ENCODE assay signal across 9 mouse cellular contexts in the genomic region with DNA sequence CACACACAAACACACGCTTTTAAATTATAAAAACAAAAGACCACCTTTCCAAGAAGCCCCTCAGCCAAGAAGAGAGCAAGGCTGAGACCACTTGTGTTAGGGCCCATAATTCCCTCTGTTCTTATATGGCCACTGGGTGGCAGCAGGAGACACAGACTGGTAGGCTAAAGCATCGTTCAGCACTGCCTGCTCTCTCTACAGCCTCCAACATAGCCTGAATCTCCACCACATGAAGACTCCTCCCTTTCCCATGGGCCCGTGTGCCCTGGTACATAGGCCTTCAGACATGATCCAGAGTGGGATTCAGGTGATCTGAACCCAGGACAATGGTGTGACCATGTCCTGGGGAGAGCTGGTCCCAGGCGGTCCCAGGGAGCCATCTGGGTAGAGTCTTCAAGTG. TPM values are rescaled to one million over a fixed set of nuclear protein-coding genes. Genes with fewer than 3 reads are reported as not detected.
DNase-seq lines count a peak whose midpoint lies in the region; ATAC-seq and TF ChIP-seq lines count a peak whose summit lies in the region.
"Had no signal": no experiment of that assay in that cellular context is flagged by ENCODE, and none has a peak within 500 bp of the region (broad histone marks: within the 10 kb centered on the region; RNA-seq: fewer than 3 reads in every experiment).

No protein-coding gene starts in this region.

- H3K9ac ChIP-seq in forebrain, embryonic 14.5 days (ENCODE audit: low read length) = no peak overlapping the region
- H3K9ac ChIP-seq in hindbrain, embryonic 16.5 days (ENCODE audit: low read depth, low read length) = no peak overlapping the region

- ATAC-seq in forebrain, embryonic 14.5 days = peak; percentile 79
- peak; percentile 90 for ATAC-seq in hindbrain, embryonic 16.5 days

- DNase-seq in gastrocnemius, adult 18-20 months (ENCODE audit: low spot score) = peak; percentile 68
- DNase-seq in gastrocnemius, postnatal 25 days = no peak
- DNase-seq in forebrain, embryonic 14.5 days (ENCODE audit: low spot score) = peak; percentile 86
- DNase-seq in left cerebral cortex, adult 18-20 months (ENCODE audit: low spot score in 2 of 2) = peak; percentile 60 to 66
- DNase-seq in lung, postnatal 25 days (ENCODE audit: low spot score) = peak; percentile 57
- DNase-seq in right cerebral cortex, postnatal 25 days = peak; percentile 54

- peaks cover 28% of the 10 kb centered on the region for H3K36me3 ChIP-seq in forebrain, embryonic 14.5 days (ENCODE audit: control insufficient read depth, insufficient read depth, low read length)
- peaks cover 4% of the 10 kb centered on the region for H3K36me3 ChIP-seq in hindbrain, embryonic 16.5 days (ENCODE audit: control insufficient read depth, insufficient read depth, low read length)

- WGBS in bone marrow, adult 2 months = 35% methylated on average over 4 of the region's 4 CpGs
- WGBS in forebrain, embryonic 14.5 days = 30% methylated on average over 4 of the region's 4 CpGs
- 23% methylated on average over 4 of the region's 4 CpGs for WGBS in hindbrain, embryonic 16.5 days

- no peak overlapping the region for H3K4me2 ChIP-seq in forebrain, embryonic 14.5 days (ENCODE audit: low read length)
- no peak overlapping the region for H3K4me2 ChIP-seq in hindbrain, embryonic 16.5 days (ENCODE audit: low read length)

- no peaks in the 10 kb centered on the region for H3K4me1 ChIP-seq in bone marrow, adult 2 months (ENCODE audit: control insufficient read depth, insufficient read depth, low read length)
- no peaks in the 10 kb centered on the region for H3K4me1 ChIP-seq in forebrain, embryonic 14.5 days (ENCODE audit: control insufficient read depth, insufficient read depth, low read length)
- no peaks in the 10 kb centered on the region for H3K4me1 ChIP-seq in hindbrain, embryonic 16.5 days (ENCODE audit: control insufficient read depth, insufficient read depth, low read depth, low read length)

- no peaks in the 10 kb centered on the region for H3K27me3 ChIP-seq in forebrain, embryonic 14.5 days (replicated peaks; ENCODE audit: control insufficient read depth, insufficient read depth, low read length)
- no peaks in the 10 kb centered on the region for H3K27me3 ChIP-seq in hindbrain, embryonic 16.5 days (replicated peaks; ENCODE audit: control insufficient read depth, insufficient read depth, low read length)

- no peaks in the 10 kb centered on the region for H3K9me3 ChIP-seq in forebrain, embryonic 14.5 days (replicated peaks; ENCODE audit: control insufficient read depth, low read length)
- no peaks in the 10 kb centered on the region for H3K9me3 ChIP-seq in hindbrain, embryonic 16.5 days (ENCODE audit: control insufficient read depth, low read length)

- no peak for TF ChIP-seq POLR2A in bone marrow, adult 2 months (IDR thresholded peaks at IDR 0.05; ENCODE audit: borderline replicate concordance, control insufficient read depth, low read depth, low read length)

- H3K4me3 ChIP-seq in bone marrow, adult 2 months (replicated peaks; ENCODE audit: control insufficient read depth, low read depth, low read length) = no peak overlapping the region
- no peak overlapping the region for H3K4me3 ChIP-seq in forebrain, embryonic 14.5 days (ENCODE audit: low read depth, low read length)
- H3K4me3 ChIP-seq in hindbrain, embryonic 16.5 days (ENCODE audit: low read length) = no peak overlapping the region

- H3K27ac ChIP-seq in bone marrow, adult 2 months (ENCODE audit: control insufficient read depth, insufficient read depth, low read depth, low read length, poor library complexity) = no peak overlapping the region
- H3K27ac ChIP-seq in forebrain, embryonic 14.5 days (ENCODE audit: low read depth, low read length) = no peak overlapping the region
- no peak overlapping the region for H3K27ac ChIP-seq in hindbrain, embryonic 16.5 days (ENCODE audit: low read depth, low read length)
- H3K27ac ChIP-seq: macrophage had no signal

- TF ChIP-seq CTCF in bone marrow, adult 2 months (IDR thresholded peaks at IDR 0.05; ENCODE audit: control insufficient read depth, insufficient read depth, low read length) = peak; percentile 72

RNA-seq across cellular contexts. Expression of gene Myl3, which starts 24.9 kb away (rescaled TPM):
- 100 to 1,000 TPM; 624 to 860 TPM for total RNA-seq in gastrocnemius, adult 18-20 months (2021)
- total RNA-seq in gastrocnemius, postnatal 25 days (2021) = 100 to 1,000 TPM; 119 to 840 TPM
- 2.2 and 4.2 TPM in 2 replicates for polyA plus RNA-seq in bone marrow, adult 2 months (2011; ENCODE audit: insufficient read depth, insufficient read length, low replicate concordance, missing spikeins)
- 0.33 TPM in 1 of 2 replicates, not detected in the other for polyA plus RNA-seq in forebrain, embryonic 14.5 days (2014; fragmentation: Nextera tagmentation; extraction: Ambion mirVana)
- polyA plus RNA-seq in hindbrain, embryonic 16.5 days (2015; fragmentation: Nextera tagmentation; extraction: Ambion mirVana) = 1.1 and 2.3 TPM in 2 replicates
- not detected for total RNA-seq in left cerebral cortex, adult 18-20 months (2021)
- polyA plus RNA-seq: macrophage had no signal

RNA-seq across cellular contexts. Expression of gene Pth1r, which starts 30.2 kb away (rescaled TPM):
- 1 to 10 TPM in 1 of 2 experiments, under 1 TPM in 1; 0.82 to 1.1 TPM for total RNA-seq in gastrocnemius, adult 18-20 months (2021)
- total RNA-seq in gastrocnemius, postnatal 25 days (2021) = 1 to 10 TPM; 1.3 to 2.4 TPM
- 9.1 and 10.1 TPM in 2 replicates for polyA plus RNA-seq in bone marrow, adult 2 months (2011; ENCODE audit: insufficient read depth, insufficient read length, low replicate concordance, missing spikeins)
- 4.0 and 4.7 TPM in 2 replicates for polyA plus RNA-seq in forebrain, embryonic 14.5 days (2014; fragmentation: Nextera tagmentation; extraction: Ambion mirVana)
- 12.3 and 13.6 TPM in 2 replicates for polyA plus RNA-seq in hindbrain, embryonic 16.5 days (2015; fragmentation: Nextera tagmentation; extraction: Ambion mirVana)
- total RNA-seq in left cerebral cortex, adult 18-20 months (2021) = 1 to 10 TPM; 5.3 to 6.9 TPM

Comparison
In these comparisons a context has a peak if more than half of its experiments do, and no peak if none do; other contexts are left out.
1. RNA of gene Myl3, which starts 24.9 kb away (total RNA-seq): 624 to 860 TPM in gastrocnemius, adult 18-20 months and 119 to 840 TPM in gastrocnemius, postnatal 25 days; not detected in left cerebral cortex, adult 18-20 months; every median in the first group is over 10 times any median in the second.